Mouse (Mus musculus): ENCODE data around the gene Glrx3.
"Not testable (repeated sequence)": the region's sequence is repeated elsewhere in the genome, so short reads cannot be mapped to it uniquely, and the experiment has no call there.

Glrx3 gene

GRCm38 (mm10) chr7:137437440-137438178 is at the start of gene Glrx3:
Glrx3 (plus strand) TSS chr7:137437614.
- peak; percentile 88 for DNase-seq (ENCODE audit: low read depth, low spot score)

- no peak for DNase-seq (ENCODE audit: low read depth, low spot score)
Measured at GRCm38 (mm10) chr7:137387863-137388262, 49.6 kb upstream of the Glrx3 start.

GRCm38 (mm10) chr7:137395421-137395820 is 42.0 kb upstream of the Glrx3 start:
- no peak for DNase-seq (ENCODE audit: low read depth, low spot score)

GRCm38 (mm10) chr7:137397361-137397910 is 40.0 kb upstream of the Glrx3 start:
- no peak for DNase-seq (ENCODE audit: low read depth, low spot score)

GRCm38 (mm10) chr7:137398973-137399372 is 38.4 kb upstream of the Glrx3 start:
- no peak for DNase-seq (ENCODE audit: low read depth, low spot score)

- no peak for DNase-seq (ENCODE audit: low read depth, low spot score)
Measured at GRCm38 (mm10) chr7:137404146-137404545, 33.3 kb upstream of the Glrx3 start.

- DNase-seq (ENCODE audit: low read depth, low spot score): no peak
Measured at GRCm38 (mm10) chr7:137407428-137408058, 29.9 kb upstream of the Glrx3 start.

GRCm38 (mm10) chr7:137410337-137411197 is 26.8 kb upstream of the Glrx3 start, which contains the start of gene 9430038I01Rik:
9430038I01Rik (minus strand) TSS chr7:137410762.
- DNase-seq (ENCODE audit: low read depth, low spot score): peak; percentile 91

- DNase-seq (ENCODE audit: low read depth, low spot score): no peak
Measured at GRCm38 (mm10) chr7:137414710-137415109, 22.7 kb upstream of the Glrx3 start.

- DNase-seq (ENCODE audit: low read depth, low spot score): no peak
Measured at GRCm38 (mm10) chr7:137420550-137420949, 16.9 kb upstream of the Glrx3 start.

- no peak for DNase-seq (ENCODE audit: low read depth, low spot score)
Measured at GRCm38 (mm10) chr7:137421236-137421635, 16.2 kb upstream of the Glrx3 start.

- no peak for DNase-seq (ENCODE audit: low read depth, low spot score)
Measured at GRCm38 (mm10) chr7:137426693-137427092, 10.7 kb upstream of the Glrx3 start.

- DNase-seq (ENCODE audit: low read depth, low spot score): no peak
Measured at GRCm38 (mm10) chr7:137431769-137432603, 5.4 kb upstream of the Glrx3 start.

- DNase-seq (ENCODE audit: low read depth, low spot score): no peak
Measured at GRCm38 (mm10) chr7:137436901-137437300, 513 bp upstream of the Glrx3 start.

GRCm38 (mm10) chr7:137438179-137438550 is 751 bp downstream of the Glrx3 start:
- no peak for DNase-seq (ENCODE audit: low read depth, low spot score)

GRCm38 (mm10) chr7:137438962-137439361 is 1.5 kb downstream of the Glrx3 start:
- not testable (repeated sequence) for DNase-seq (ENCODE audit: low read depth, low spot score)

GRCm38 (mm10) chr7:137442951-137443350 is 5.5 kb downstream of the Glrx3 start:
- DNase-seq (ENCODE audit: low read depth, low spot score): no peak

- DNase-seq (ENCODE audit: low read depth, low spot score): no peak
Measured at GRCm38 (mm10) chr7:137445321-137445720, 7.9 kb downstream of the Glrx3 start.

- DNase-seq (ENCODE audit: low read depth, low spot score): no peak
Measured at GRCm38 (mm10) chr7:137461396-137461795, 24.0 kb downstream of the Glrx3 start.

GRCm38 (mm10) chr7:137468174-137468573 is 30.8 kb downstream of the Glrx3 start:
- no peak for DNase-seq (ENCODE audit: low read depth, low spot score)
